Mouse (Mus musculus): ENCODE measurements around the gene Otogl. TPM values are rescaled to one million over a fixed set of nuclear protein-coding genes. Genes with fewer than 3 reads are reported as not detected.
A peak's percentile ranks its signal among the peaks of the same experiment; 100 is the strongest.

Otogl gene
- total RNA-seq, 2 experiments from 2014 or later: 1.5 to 3.3 TPM

GRCm38 (mm10) chr10:107913013-107913412, 1.1 kb upstream of the Otogl start:
- no peak for ATAC-seq (replicated peaks; ENCODE audit: poor library complexity)

DNA sequence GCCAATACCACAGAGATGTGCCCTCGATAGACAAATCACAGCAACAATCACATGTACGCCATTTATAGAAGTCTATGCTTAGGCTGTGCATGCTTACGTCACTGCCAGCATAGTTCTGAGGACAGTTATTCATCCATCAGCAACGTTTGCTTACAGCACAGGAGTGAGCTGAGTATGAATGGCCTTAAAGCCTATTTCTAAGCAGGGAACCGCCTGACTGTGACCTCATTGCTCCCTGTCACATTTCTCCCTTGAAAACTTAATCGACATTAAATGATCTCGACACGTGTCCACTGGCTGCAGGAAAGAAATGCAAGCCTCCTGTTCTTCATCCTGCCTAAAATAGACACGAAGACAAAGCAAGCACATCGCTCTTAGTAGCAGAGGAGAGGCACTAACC, 5.5 kb downstream of the Otogl start:
- ATAC-seq (replicated peaks; ENCODE audit: poor library complexity): no peak

DNA sequence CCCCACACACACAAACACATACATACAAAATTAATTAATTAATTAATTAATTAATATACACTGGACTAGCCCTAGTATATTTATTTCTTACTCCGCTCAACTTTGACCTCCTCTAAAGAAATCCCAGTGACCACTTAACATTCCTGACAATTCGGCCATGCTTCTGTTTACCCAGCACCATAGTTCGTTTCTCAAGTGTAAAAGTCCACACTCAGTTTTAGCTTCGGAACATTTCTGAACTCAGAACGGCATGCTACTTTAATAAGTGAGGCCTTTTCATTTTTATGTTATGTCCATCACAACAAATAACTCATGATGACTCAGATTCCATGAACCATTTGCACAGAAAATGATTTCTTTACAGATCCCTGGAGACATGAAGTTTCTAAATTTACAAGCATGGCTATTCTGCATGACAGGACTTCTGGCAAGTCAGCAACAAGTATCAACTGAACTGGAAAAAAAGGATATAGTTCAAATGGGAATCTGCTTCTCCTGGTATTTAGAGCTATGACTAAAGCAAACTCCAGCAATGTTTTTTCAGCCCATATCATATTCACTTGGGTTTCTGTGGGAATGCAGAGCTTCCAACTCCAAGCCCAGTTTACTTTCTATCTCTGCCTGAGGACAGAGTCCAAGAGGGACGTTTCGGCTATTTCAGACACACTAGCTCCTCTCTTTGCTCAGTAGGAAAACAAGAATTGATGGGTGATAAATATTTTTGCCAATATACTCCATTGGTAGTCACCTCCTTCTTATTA, 6.5 kb downstream of the Otogl start:
- ATAC-seq (replicated peaks; ENCODE audit: poor library complexity): no peak

- no peak for ATAC-seq (replicated peaks; ENCODE audit: poor library complexity)
Measured at GRCm38 (mm10) chr10:107901958-107902357, 10.0 kb downstream of the Otogl start.

GRCm38 (mm10) chr10:107901204-107901879, 10.6 kb downstream of the Otogl start:
- no peak for ATAC-seq (replicated peaks; ENCODE audit: poor library complexity)

GRCm38 (mm10) chr10:107899946-107900345, 12.0 kb downstream of the Otogl start:
- ATAC-seq (replicated peaks; ENCODE audit: poor library complexity): no peak

GRCm38 (mm10) chr10:107896158-107896557, 15.8 kb downstream of the Otogl start:
- ATAC-seq (replicated peaks; ENCODE audit: poor library complexity): peak; percentile 76

- ATAC-seq (replicated peaks; ENCODE audit: poor library complexity): no peak
Measured at GRCm38 (mm10) chr10:107894663-107895581, 17.0 kb downstream of the Otogl start.

DNA sequence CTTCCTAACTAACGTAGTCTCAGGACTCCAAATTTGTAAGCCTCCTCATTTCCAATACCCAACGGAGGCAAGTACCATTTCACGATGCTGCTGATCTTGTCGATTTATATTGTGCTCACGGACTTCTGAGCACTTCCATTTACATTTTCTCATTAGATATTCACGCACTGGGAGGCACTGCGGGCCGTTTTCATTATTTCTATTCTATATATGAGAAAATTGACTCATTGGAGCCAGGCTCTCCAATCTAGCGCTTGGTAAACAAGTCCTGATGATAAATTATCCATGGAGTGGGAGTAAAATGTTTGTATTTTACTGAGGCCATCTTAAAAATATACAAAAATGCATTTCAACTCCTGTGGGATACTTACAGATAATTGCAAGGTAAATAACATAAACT, 21.5 kb downstream of the Otogl start:
- ATAC-seq (replicated peaks; ENCODE audit: poor library complexity): no peak

GRCm38 (mm10) chr10:107872542-107872941, 39.4 kb downstream of the Otogl start:
- ATAC-seq (replicated peaks; ENCODE audit: poor library complexity): peak; percentile 90

DNA sequence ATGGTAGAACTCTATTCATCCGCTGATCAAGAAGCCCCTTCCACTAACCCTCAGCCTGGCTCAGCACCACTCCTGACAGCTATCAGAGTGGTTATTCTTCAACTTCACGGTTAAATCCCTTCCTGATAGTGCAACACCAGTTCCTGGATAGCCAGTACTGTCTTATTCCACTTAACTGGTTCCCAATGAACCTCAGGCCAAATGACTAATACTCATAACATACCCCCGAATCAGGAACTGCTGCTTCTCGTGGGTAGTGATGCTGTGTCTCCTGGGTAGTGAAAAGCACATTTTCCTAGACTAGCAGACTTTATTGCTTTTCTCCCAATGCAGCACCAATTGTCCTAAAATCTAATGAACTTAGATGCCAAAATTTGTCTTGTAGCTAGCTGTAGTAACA, 39.8 kb downstream of the Otogl start:
- ATAC-seq (replicated peaks; ENCODE audit: poor library complexity): peak; percentile 65

DNA sequence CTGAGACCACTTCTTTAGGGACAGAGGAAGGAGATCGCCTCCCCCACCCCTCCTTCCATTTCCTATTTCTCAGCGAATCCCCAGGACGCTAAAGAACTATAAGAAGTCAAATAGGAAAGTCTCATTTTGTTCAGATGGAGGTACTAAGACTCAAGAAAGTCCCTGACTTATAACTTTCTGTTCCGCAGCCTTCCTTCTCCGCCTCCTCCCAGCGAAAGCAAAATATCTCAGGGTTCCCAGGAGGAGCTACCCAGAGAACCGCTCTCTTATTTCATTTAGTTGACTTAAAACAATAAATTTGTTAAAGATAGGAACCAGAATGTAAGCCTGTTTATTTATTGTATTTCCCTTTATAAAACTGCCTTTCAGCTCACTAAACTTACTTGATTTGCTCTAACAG, 41.4 kb downstream of the Otogl start:
- ATAC-seq (replicated peaks; ENCODE audit: poor library complexity): no peak

GRCm38 (mm10) chr10:107868904-107869303, 43.0 kb downstream of the Otogl start:
- peak; percentile 54 for ATAC-seq (replicated peaks; ENCODE audit: poor library complexity)

DNA sequence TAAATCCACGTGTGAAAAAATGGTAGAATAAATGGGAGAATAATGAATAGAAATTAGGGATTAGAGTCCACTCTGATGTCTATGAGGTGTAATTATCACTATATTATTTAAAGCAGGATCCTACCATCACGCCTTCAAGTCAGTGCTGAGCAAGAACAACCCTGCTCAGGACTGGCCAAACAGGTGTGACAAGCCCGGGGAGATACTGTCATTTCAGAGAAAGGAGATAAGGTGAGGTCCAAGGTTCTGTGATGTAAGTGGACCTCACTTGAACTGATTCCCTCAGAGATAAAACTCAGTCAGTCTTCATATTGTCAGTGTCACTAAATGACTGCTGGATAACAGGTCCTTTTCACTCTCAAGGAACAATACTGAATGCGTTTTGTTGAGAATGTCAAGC, 44.5 kb downstream of the Otogl start:
- no peak for ATAC-seq (replicated peaks; ENCODE audit: poor library complexity)

DNA sequence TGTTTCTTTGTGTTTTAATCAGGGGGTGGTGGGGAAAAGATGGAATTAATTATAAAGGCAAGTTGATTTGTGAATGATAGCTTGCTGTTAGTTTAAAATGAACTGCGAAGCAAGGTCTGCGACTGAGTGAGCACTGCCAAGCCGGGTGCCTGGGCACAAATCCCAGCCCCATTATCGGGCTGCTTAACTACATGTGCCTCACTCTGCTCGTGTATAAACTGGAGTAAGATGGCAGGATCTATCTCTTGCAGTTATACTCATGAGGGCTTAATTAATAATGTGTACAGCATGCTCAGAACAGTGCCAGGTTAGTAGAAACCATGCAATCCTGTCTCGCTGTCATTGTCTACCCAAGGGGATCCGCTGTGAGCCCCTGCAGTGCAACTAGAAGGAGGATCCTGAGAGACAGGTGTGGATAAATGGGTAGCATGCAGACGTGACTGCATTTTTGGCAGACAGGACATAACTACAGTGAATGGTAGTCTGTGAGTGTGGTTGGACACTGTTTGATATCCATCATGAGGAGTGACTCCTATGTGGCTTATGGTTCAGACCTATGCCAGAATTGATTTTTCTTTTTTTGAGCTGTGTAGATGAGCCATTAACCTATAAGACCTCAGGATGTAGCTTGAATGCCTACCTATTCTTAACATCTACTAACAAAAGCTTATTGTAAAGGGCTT, 51.6 kb downstream of the Otogl start:
- no peak for ATAC-seq (replicated peaks; ENCODE audit: poor library complexity)

- no peak for ATAC-seq (replicated peaks; ENCODE audit: poor library complexity)
Measured at GRCm38 (mm10) chr10:107859220-107859619, 52.7 kb downstream of the Otogl start.

- ATAC-seq (replicated peaks; ENCODE audit: poor library complexity): peak; percentile 95
Measured at GRCm38 (mm10) chr10:107858684-107859083, 53.2 kb downstream of the Otogl start.

GRCm38 (mm10) chr10:107844906-107845305, 67.0 kb downstream of the Otogl start:
- ATAC-seq (replicated peaks; ENCODE audit: poor library complexity): no peak

- no peak for ATAC-seq (replicated peaks; ENCODE audit: poor library complexity)
Measured at GRCm38 (mm10) chr10:107834452-107835239, 77.3 kb downstream of the Otogl start.

GRCm38 (mm10) chr10:107829151-107829550, 82.8 kb downstream of the Otogl start:
- no peak for ATAC-seq (replicated peaks; ENCODE audit: poor library complexity)
